Mouse (Mus musculus): ENCODE measurements around the gene Gm10024.
"Not testable (repeated sequence)": the region's sequence is repeated elsewhere in the genome, so short reads cannot be mapped to it uniquely, and the experiment has no call there.

Gm10024 gene

GRCm38 (mm10) chr10:77728280-77728679, 17.0 kb downstream of the Gm10024 start:
- in situ Hi-C loops (cut with MboI, MseI): no loop called here

- in situ Hi-C loops (cut with MboI, MseI): no loop called here
Observed at GRCm38 (mm10) chr10:77729241-77729640, 18.0 kb downstream of the Gm10024 start.

GRCm38 (mm10) chr10:77735928-77736327, 24.7 kb downstream of the Gm10024 start:
- in situ Hi-C loops (cut with MboI, MseI): no loop called here

GRCm38 (mm10) chr10:77738929-77739328, 27.7 kb downstream of the Gm10024 start:
- in situ Hi-C loops (cut with MboI, MseI): no loop called here

- in situ Hi-C loops (cut with MboI, MseI): not testable (repeated sequence)
Observed at GRCm38 (mm10) chr10:77741924-77742688, 30.8 kb downstream of the Gm10024 start, which contains the start of gene Gm18596. Gene Gm18596 (minus strand): TSS chr10:77742638.

- in situ Hi-C loops (cut with MboI, MseI): not testable (repeated sequence)
Observed at GRCm38 (mm10) chr10:77750686-77751085, 39.4 kb downstream of the Gm10024 start.

- in situ Hi-C loops (cut with MboI, MseI): not testable (repeated sequence)
Observed at GRCm38 (mm10) chr10:77751254-77751653, 40.0 kb downstream of the Gm10024 start, which contains the start of gene Gm9736. Gene Gm9736 (minus strand): TSS chr10:77751354.

- in situ Hi-C loops (cut with MboI, MseI): not testable (repeated sequence)
Observed at GRCm38 (mm10) chr10:77752312-77752711, 41.1 kb downstream of the Gm10024 start.

GRCm38 (mm10) chr10:77753448-77753847, 42.2 kb downstream of the Gm10024 start:
- in situ Hi-C loops (cut with MboI, MseI): no loop called here

GRCm38 (mm10) chr10:77759582-77759981, 48.3 kb downstream of the Gm10024 start, which contains the start of gene Gm3233:
Gene Gm3233 (minus strand): TSS chr10:77759682.
- in situ Hi-C loops (cut with MboI, MseI): not testable (repeated sequence)
